Mouse (Mus musculus) frontal cortex, postnatal 10 days (tissue): ENCODE data around the gene Antxrl.

Experiments used
- DNase-seq, 2 experiments: peaks; one replicate each; pipeline ENCODE4 v3.0.0; 2022; ENCODE audit warnings: low spot score in 2 of 2, mixed read lengths in 1 of 2

The Antxrl gene

GRCm38 (mm10) chr14:34103855-34104254 is 51.3 kb downstream of the Antxrl start:
- no peak for DNase-seq

- peak; percentile 18 to 53 for DNase-seq
Measured at GRCm38 (mm10) chr14:34104892-34105291, 52.4 kb downstream of the Antxrl start.

GRCm38 (mm10) chr14:34106389-34107062 is 54.0 kb downstream of the Antxrl start:
- DNase-seq = no peak

- DNase-seq = no peak
Measured at GRCm38 (mm10) chr14:34107594-34107993, 55.1 kb downstream of the Antxrl start.

GRCm38 (mm10) chr14:34114311-34114710 is 61.8 kb downstream of the Antxrl start:
- DNase-seq = no peak

GRCm38 (mm10) chr14:34119046-34119723 is 66.7 kb downstream of the Antxrl start:
- no peak for DNase-seq

GRCm38 (mm10) chr14:34120016-34120910 is 67.8 kb downstream of the Antxrl start:
- DNase-seq = no peak

- DNase-seq = no peak
Measured at GRCm38 (mm10) chr14:34120923-34121351, 68.4 kb downstream of the Antxrl start.

- no peak for DNase-seq
Measured at GRCm38 (mm10) chr14:34121691-34122090, 69.2 kb downstream of the Antxrl start.
